Mouse (Mus musculus): ENCODE results near the gene Col28a1. TPM values are rescaled to one million over a fixed set of nuclear protein-coding genes. Genes with fewer than 3 reads are reported as not detected.

Col28a1 gene
- polyA plus RNA-seq, 1 experiment from 2014 or later: 4.7 TPM

DNA sequence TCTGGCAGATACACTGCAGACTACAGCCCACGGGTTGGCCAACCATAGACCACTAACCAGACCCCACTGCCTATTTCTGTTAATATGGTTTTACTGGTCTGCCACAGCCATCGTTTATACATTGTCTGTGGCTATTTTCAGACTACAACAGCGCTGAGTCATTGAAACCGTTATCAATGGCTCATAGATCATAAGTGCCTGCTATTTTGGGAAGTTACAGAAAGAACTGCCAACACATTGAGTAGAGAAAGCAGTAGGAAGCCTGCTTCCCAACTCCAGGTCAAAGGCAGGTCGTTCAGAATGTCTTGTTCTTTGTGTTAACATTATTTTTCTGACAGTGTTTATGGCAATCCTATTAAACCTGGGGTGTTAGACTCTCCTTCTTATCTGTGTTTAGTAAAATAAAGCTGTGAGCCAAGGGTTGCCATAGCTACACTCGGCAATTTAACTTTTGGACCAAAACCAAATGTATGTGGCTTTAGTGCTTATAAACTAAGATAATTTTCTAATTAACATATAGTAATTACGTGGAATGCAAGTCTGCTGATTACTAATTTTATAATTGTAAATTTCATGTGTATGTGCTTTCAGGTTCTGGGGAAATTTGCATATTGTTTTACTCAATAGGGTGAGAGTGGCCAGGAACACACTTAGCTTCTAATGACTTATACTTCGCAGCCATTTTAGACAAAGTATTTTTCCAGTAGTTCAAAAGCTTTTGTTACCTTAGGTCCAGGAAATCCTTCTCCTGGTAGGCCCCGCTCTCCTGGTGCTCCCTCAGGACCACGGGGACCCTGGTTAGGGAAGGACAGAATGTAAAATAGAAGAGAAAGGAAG, 86.3 kb downstream of the Col28a1 start:
- H3K27me3 ChIP-seq (replicated peaks): no peaks in the 10 kb centered on the region
- no peak overlapping the region for H3K4me2 ChIP-seq
- no peak overlapping the region for H3K9ac ChIP-seq (replicated peaks)
- ATAC-seq (ENCODE audit: low FRiP score): peak; percentile 85
- WGBS: 63% methylated on average over 10 of the region's 10 CpGs
- H3K27ac ChIP-seq (replicated peaks): 0 out of 2 replicates have a peak overlapping the region, but pooled peaks have one; percentile 51
- H3K4me3 ChIP-seq (replicated peaks): no peak overlapping the region
- H3K4me1 ChIP-seq: no peaks in the 10 kb centered on the region
- H3K36me3 ChIP-seq: no peaks in the 10 kb centered on the region
- H3K9me3 ChIP-seq (replicated peaks): no peaks in the 10 kb centered on the region

DNA sequence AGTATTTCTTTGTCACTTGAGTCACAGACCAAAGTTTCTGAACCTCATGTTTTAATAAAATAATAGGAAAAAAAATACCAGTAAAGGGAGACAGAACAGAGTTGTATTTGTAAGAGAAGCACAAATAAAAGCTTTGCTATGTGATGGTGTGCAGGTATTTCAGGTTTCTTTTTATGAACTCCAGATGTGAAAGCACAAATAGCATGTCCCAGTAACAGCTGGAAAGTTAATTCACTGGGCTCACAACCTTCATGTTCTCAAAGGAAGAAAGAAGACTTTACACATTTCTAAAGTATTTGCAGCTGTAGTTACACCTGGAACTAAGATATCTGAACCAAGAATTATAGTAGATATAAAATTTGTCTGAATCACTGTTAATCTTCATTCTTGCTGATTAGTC, 91.2 kb downstream of the Col28a1 start:
- H3K4me3 ChIP-seq (replicated peaks): no peak overlapping the region
- no peaks in the 10 kb centered on the region for H3K4me1 ChIP-seq
- H3K9ac ChIP-seq (replicated peaks): no peak overlapping the region
- no peak overlapping the region for H3K27ac ChIP-seq (replicated peaks)
- H3K4me2 ChIP-seq: no peak overlapping the region
- H3K27me3 ChIP-seq (replicated peaks): no peaks in the 10 kb centered on the region
- no peak for ATAC-seq (ENCODE audit: low FRiP score)
- no peaks in the 10 kb centered on the region for H3K36me3 ChIP-seq
- H3K9me3 ChIP-seq (replicated peaks): no peaks in the 10 kb centered on the region

DNA sequence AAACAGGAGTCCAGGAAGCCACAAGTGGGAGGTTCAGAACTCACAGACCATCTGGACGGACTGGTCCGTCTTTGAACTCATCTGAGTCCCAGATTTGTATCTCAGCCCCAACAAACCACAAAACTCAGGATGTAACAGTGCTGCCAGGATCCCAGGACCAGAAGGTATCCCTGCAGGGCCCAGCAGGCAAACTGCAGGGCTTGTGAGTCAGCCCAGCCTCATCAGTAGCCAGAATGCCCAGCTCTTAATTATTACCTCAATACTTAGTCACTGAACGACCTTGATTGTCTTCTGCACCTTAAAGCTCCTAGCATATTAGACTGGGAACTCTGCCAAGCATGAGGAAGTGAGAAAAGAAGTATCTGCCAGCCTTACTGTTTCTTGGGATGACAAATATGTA, 96.6 kb downstream of the Col28a1 start:
- ATAC-seq (ENCODE audit: low FRiP score): no peak
- H3K9me3 ChIP-seq (replicated peaks): no peaks in the 10 kb centered on the region
- 56% methylated on average over 3 of the region's 3 CpGs for WGBS
- no peak overlapping the region for H3K4me3 ChIP-seq (replicated peaks)
- H3K27me3 ChIP-seq (replicated peaks): no peaks in the 10 kb centered on the region
- H3K27ac ChIP-seq (replicated peaks): no peak overlapping the region
- H3K4me1 ChIP-seq: 0 out of 2 replicates have a peak, but pooled peaks cover 5% of the 10 kb centered on the region
- H3K4me2 ChIP-seq: no peak overlapping the region
- H3K36me3 ChIP-seq: no peaks in the 10 kb centered on the region
- no peak overlapping the region for H3K9ac ChIP-seq (replicated peaks)

DNA sequence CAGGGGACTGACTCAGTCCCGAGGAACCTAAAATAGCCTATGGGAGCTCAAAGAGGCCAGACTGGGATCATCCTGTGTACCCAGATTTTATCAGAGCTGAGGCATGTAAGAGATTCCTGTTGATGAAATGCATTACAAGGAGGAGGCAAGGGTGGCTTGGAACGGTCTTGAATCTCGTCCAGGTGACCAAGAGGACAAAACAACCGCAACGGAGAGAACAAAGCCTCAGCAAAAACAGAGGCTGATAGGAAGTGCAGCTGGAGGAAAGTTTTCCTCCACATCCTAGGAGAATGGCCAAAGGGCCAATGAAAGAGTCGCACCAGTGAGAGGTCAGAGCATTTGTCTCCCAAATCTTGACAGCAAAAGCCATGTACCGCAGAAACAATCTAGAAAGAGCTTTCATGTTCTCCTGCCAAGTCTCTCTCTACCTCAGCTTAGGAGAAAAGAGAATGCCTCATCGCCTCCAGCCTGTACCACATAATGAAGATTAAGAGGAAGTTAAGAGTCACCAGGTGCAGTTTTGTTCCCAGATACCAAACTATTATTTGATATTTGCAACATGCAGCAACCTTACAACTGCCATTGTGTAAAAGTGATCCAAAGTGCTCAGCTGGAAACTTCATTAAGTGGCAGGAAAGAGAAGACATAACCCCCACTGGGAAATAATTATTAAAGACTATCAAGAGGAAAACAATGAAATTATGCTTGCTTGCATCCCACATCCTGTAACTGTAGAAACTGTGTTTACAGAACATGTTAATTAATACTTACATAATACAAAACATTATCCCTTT, 98.1 kb downstream of the Col28a1 start:
- H3K4me3 ChIP-seq (replicated peaks): no peak overlapping the region
- no peak overlapping the region for H3K27ac ChIP-seq (replicated peaks)
- 61% methylated on average over 8 of the region's 8 CpGs for WGBS
- H3K4me2 ChIP-seq: no peak overlapping the region
- H3K9me3 ChIP-seq (replicated peaks): no peaks in the 10 kb centered on the region
- no peak for ATAC-seq (ENCODE audit: low FRiP score)
- H3K4me1 ChIP-seq: 0 out of 2 replicates have a peak, but pooled peaks cover 5% of the 10 kb centered on the region
- no peaks in the 10 kb centered on the region for H3K36me3 ChIP-seq
- H3K9ac ChIP-seq (replicated peaks): no peak overlapping the region
- H3K27me3 ChIP-seq (replicated peaks): no peaks in the 10 kb centered on the region

DNA sequence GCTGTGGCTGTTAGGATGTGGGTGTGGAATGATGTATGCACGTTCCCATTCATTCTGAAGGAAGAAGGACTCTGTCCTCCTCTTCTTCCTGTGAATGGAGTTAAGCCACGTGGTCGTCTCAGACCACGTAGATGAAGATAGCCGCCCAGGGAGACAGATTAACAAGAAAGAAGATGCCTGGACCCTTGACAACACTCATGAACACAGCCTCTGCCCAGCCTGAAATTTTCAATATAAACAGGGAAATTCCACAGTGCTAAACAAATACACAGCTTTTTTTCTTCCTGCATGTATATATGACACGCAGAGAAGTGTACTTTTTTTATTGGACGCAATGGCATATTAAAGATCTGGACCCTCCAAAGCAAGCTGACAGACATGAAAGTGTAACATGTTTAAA, 98.9 kb downstream of the Col28a1 start:
- H3K4me1 ChIP-seq: 0 out of 2 replicates have a peak, but pooled peaks cover 5% of the 10 kb centered on the region
- no peaks in the 10 kb centered on the region for H3K27me3 ChIP-seq (replicated peaks)
- H3K4me2 ChIP-seq: no peak overlapping the region
- H3K36me3 ChIP-seq: no peaks in the 10 kb centered on the region
- WGBS: 85% methylated on average over 7 of the region's 7 CpGs
- no peak for ATAC-seq (ENCODE audit: low FRiP score)
- H3K27ac ChIP-seq (replicated peaks): no peak overlapping the region
- no peak overlapping the region for H3K9ac ChIP-seq (replicated peaks)
- no peak overlapping the region for H3K4me3 ChIP-seq (replicated peaks)
- no peaks in the 10 kb centered on the region for H3K9me3 ChIP-seq (replicated peaks)

DNA sequence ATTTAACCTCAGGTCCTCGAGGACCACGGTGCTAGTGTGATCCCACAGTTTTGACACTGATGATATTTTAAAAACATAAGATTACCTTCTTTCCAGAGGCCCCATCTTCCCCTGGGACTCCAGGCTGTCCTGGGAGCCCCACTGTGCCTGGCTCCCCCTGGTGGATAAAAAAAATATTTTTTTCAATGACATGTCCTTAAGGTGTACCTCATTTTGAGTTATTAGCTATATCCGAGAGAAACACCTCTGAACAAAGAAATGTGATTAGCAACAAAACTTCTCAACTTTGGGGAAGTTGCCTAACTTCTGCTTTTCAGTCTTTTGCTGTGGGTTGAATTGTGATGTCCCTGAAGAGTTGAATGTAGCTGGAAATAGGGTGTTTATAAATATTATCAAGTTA, 105.6 kb downstream of the Col28a1 start:
- H3K9me3 ChIP-seq (replicated peaks): no peaks in the 10 kb centered on the region
- H3K9ac ChIP-seq (replicated peaks): no peak overlapping the region
- H3K4me3 ChIP-seq (replicated peaks): no peak overlapping the region
- H3K27me3 ChIP-seq (replicated peaks): no peaks in the 10 kb centered on the region
- no peaks in the 10 kb centered on the region for H3K36me3 ChIP-seq
- H3K27ac ChIP-seq (replicated peaks): no peak overlapping the region
- H3K4me2 ChIP-seq: no peak overlapping the region
- WGBS: 63% methylated on average over 3 of the region's 3 CpGs
- H3K4me1 ChIP-seq: no peaks in the 10 kb centered on the region
- ATAC-seq (ENCODE audit: low FRiP score): no peak

DNA sequence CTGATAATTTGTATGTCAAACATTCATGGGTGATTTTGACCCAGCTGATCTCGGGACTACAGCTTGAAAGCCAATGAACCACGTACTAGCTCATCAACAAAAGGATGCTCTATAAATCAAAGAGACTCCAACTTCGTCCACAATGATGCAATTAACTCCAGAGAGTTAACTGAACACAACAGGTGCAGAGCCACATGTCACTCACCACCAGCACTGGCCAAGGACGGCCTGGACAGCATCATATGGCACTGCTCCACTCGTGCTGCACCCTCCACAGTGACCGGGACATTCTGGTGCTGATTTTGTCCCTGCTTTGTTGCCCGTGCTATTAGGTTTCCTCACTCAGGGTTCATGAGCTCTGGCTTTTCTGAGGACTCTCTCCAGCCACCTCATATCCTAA, 107.6 kb downstream of the Col28a1 start:
- no peak for ATAC-seq (ENCODE audit: low FRiP score)
- no peaks in the 10 kb centered on the region for H3K9me3 ChIP-seq (replicated peaks)
- whole genome bisulfite sequencing: 51% methylated on average over 7 of the region's 7 CpGs

DNA sequence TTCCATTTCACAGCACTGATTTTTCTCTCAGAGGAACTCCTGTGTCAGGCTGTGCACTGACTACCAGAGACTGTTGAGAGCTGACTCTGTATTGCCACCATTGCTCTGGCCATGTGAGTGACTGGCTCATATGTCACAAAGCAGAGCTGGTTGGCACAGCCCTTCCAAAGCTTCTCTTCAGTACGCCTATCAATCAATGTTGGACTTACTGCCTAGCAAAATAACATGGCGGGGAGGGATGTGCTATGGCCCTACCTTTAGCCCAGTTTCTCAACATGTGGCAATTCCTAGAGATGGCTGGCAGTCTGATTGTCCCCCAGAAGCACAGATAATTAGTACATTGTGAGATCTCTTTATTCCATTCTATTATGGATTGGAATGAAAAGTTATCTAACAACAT, 109.2 kb downstream of the Col28a1 start:
- Histone ChIP-seq H3K9ac (replicated peaks) (no peak overlapping the region), H3K9me3 (replicated peaks) (no peaks in the 10 kb centered on the region), H3K4me3 (replicated peaks) (no peak overlapping the region), H3K36me3 (no peaks in the 10 kb centered on the region), H3K27me3 (replicated peaks) (no peaks in the 10 kb centered on the region), H3K27ac (replicated peaks) (no peak overlapping the region), H3K4me2 (no peak overlapping the region), H3K4me1 (no peaks in the 10 kb centered on the region)
- WGBS: 91% methylated on average over 2 of the region's 2 CpGs
- ATAC-seq (ENCODE audit: low FRiP score): no peak

More for the DNA sequence above, 107.6 kb downstream of the Col28a1 start:
- Histone ChIP-seq H3K4me3 (replicated peaks) (no peak overlapping the region), H3K4me1 (no peaks in the 10 kb centered on the region), H3K36me3 (no peaks in the 10 kb centered on the region), H3K27ac (replicated peaks) (no peak overlapping the region), H3K27me3 (replicated peaks) (no peaks in the 10 kb centered on the region), H3K4me2 (no peak overlapping the region), H3K9ac (replicated peaks) (no peak overlapping the region)

DNA sequence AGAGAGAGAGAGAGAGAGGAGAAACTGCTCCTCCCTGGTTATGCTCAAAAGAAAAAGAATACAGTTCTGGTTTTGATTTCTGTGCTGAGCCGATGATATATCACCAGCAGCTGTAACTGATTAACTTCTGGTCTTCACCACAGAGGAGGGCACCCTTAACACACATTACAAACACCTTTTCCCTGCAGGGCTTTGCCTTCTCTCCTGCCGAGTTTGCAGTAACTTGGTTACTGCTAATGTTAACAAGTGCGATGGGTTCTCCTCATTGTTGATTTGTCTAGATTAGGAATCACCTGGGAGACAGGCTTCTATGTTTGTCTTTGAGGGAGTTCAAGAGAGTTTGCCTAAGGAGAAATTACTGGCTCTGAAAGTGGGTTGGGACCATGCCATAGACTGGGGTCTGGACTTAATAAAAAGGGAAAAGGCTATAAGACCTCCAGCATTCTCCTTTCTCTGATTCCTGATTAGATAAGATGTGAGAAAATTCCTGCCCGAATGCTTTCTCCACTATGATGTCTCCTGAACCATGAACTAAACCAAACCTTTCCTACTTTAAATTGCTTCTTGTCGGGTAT, 114.8 kb downstream of the Col28a1 start:
- Histone ChIP-seq H3K4me3 (replicated peaks) (no peak overlapping the region), H3K9me3 (replicated peaks) (no peaks in the 10 kb centered on the region), H3K9ac (replicated peaks) (no peak overlapping the region), H3K27me3 (replicated peaks) (no peaks in the 10 kb centered on the region), H3K4me2 (no peak overlapping the region), H3K27ac (replicated peaks) (no peak overlapping the region), H3K36me3 (no peaks in the 10 kb centered on the region), H3K4me1 (no peaks in the 10 kb centered on the region)
- 79% methylated on average over 5 of the region's 5 CpGs for WGBS
- ATAC-seq (ENCODE audit: low FRiP score): no peak

DNA sequence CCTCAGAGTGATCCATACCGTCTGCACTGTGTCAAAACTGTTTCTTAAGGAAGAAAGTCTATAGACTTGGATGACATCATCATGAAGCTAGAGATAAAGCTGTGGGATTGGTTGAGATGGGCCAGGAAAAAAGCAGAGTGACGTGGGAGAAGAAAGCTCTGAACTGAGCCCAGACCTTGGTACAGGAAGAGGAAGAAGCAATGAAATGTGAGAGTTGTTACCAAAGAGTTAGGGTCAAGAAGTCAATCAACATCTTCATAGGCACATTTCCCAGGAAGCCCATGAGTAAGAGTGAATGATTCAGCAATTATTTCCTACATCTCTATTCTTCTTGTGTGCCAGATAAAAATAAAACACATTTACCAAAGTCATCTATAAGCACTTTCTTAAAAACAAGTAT, 117.5 kb downstream of the Col28a1 start:
- Histone ChIP-seq H3K4me3 (replicated peaks) (no peak overlapping the region), H3K27ac (replicated peaks) (no peak overlapping the region), H3K9ac (replicated peaks) (no peak overlapping the region), H3K4me2 (no peak overlapping the region), H3K4me1 (no peaks in the 10 kb centered on the region), H3K36me3 (no peaks in the 10 kb centered on the region), H3K27me3 (replicated peaks) (no peaks in the 10 kb centered on the region), H3K9me3 (replicated peaks) (no peaks in the 10 kb centered on the region)
- 79% methylated on average over 2 of the region's 2 CpGs for WGBS
- no peak for ATAC-seq (ENCODE audit: low FRiP score)

DNA sequence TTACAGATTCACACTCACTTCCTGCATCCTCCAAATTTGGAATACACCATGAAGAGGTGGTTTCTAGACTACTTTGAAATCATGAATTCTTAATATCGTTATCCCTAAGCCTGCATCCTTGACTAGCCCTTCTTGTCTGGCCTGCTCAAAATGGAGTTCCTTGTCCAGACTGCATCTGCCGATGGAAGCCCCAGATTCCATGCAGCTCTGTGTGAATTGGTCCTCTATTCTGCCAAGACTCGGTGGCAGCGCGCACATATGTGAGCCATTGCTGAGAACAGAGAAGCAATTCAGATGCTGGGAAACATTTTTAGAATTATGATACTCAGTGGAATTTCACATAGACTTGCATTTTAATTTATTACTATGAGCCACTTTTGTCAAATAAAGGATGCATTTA, 123.4 kb downstream of the Col28a1 start:
- H3K9me3 ChIP-seq (replicated peaks): no peaks in the 10 kb centered on the region
- H3K36me3 ChIP-seq: no peaks in the 10 kb centered on the region
- H3K27ac ChIP-seq (replicated peaks): no peak overlapping the region
- H3K4me2 ChIP-seq: no peak overlapping the region
- no peak overlapping the region for H3K4me3 ChIP-seq (replicated peaks)
- WGBS: 77% methylated on average over 5 of the region's 5 CpGs
- no peak overlapping the region for H3K9ac ChIP-seq (replicated peaks)
- no peaks in the 10 kb centered on the region for H3K27me3 ChIP-seq (replicated peaks)
- no peak for ATAC-seq (ENCODE audit: low FRiP score)
- no peaks in the 10 kb centered on the region for H3K4me1 ChIP-seq

DNA sequence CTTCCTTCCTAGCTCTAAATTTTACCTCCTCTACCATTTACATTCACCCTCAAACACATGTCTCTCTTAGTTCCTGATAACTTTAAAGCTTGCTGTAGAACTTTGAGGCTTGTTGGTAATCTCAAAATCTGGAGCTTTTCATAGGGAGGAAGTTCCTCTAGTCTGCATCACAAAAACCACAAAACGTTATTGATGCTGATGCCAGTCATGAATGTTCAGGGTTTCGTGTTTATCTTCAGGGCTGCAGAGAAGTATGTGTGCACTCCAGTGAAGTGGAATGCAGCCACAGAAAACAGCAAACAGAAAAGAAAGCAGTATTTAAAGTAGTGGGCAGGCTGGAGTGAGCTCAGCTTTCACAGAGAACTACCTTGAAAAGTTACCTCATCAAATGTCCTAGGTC, 124.0 kb downstream of the Col28a1 start:
- Histone ChIP-seq H3K36me3 (no peaks in the 10 kb centered on the region), H3K9ac (replicated peaks) (no peak overlapping the region), H3K27me3 (replicated peaks) (no peaks in the 10 kb centered on the region), H3K4me2 (no peak overlapping the region), H3K4me1 (no peaks in the 10 kb centered on the region), H3K27ac (replicated peaks) (no peak overlapping the region), H3K9me3 (replicated peaks) (no peaks in the 10 kb centered on the region), H3K4me3 (replicated peaks) (no peak overlapping the region)
- 80% methylated on average over 2 of the region's 2 CpGs for WGBS
- ATAC-seq (ENCODE audit: low FRiP score): no peak

Data from neural tube, embryonic 15.5 days (tissue).